Mouse (Mus musculus) effector memory CD4-positive, alpha-beta T cell, adult 7 months (primary cell): Measurements from ENCODE around the gene Psmc3ip. TPM values are rescaled to one million over a fixed set of nuclear protein-coding genes. Genes with fewer than 3 reads are reported as not detected.

ENCODE experiments used
- polyA plus RNA-seq: library from polyadenylated mRNA; unstranded; fragments of 100-300 nt; shearing (Covaris generic); gene quantifications from one replicate; pipeline ENCODE4 v1.2.1, GENCODE M21; 2017

Gene Psmc3ip
- polyA plus RNA-seq: 2.1 TPM

DNA sequence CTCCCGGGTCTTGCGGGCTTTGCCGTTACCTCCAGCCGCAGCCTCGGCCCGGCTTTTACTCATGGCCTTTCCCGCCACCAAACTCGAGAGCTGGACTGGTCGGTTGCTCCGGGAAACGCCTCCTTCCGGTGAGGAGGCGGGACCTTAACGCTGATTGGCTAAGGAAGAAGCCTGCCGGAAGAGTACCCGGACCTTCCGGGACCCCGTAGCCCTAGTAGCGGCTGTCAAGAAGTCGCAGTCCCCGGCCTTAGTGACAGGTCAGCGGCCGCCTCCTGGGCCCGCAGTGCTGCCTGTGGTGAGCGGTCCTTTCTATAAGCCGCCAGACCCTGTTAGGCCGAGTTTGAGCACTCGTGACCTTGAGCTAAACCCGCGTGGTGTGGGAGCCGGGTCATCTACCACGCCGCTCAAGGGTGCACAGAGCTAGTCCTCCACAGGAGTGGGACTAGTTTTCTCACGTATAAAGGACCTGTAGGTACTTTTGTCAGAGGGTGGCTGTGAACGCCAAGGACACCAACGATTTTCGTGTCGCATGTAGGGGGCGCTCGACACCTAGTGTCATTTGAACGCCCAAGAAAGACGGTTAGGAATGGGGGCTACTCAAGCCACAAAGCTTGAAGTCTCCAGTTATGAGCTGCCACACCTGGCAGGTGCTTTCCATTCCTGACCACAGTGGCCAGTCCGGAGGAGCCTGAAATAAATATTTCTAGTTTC lies at the start of gene Psmc3ip:
Psmc3ip (minus strand) TSS at position 123 of the 711 bp plus-strand sequence.

DNA sequence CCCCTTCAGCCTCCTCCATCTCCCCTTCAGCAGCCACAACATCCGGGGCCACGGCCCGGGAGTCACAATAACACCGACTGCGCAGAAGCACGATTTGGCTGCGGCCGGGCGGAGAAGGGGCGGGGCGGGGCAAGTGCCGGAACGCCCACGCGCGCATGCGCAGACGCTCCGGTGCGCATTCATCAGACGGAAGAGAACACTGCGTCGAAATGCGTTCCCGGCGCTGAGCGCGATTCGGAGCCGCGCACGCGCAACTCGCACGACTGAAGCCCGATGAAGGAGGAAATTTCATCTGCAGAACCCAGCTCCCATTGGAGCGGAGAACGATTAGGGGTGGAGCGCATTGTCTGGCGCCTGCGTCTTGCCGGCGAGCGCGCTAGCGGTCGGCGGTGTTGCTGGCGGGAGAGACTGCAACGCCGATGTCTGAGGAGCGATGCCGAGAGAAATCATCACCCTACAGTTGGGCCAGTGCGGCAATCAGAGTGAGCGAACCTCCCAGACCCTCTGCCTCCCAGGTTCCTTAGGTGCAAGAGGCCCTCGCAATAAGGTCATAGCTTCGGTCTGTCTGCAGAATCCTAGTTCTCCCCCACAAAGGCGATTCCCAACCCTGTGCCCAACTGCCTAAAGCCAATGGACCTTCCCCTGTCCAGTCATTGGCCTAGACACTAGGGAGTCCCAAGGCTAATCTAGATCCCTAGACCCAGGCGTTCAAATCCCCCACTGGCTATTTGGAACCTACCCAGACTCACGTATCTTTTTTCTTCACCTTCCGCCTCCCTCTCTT lies 24.7 kb upstream of the Psmc3ip start, which contains the start of the genes Retreg3 and Tubg1:
Retreg3 (minus strand) TSS at position 133 of the 784 bp plus-strand sequence.
Tubg1 (plus strand) TSS at position 178 of the 784 bp plus-strand sequence.

GRCm38 (mm10) chr11:101086756-101087681 lies 8.2 kb downstream of the Psmc3ip start, which contains the start of gene Mlx:
Gene Mlx (plus strand): TSS chr11:101087277.

DNA sequence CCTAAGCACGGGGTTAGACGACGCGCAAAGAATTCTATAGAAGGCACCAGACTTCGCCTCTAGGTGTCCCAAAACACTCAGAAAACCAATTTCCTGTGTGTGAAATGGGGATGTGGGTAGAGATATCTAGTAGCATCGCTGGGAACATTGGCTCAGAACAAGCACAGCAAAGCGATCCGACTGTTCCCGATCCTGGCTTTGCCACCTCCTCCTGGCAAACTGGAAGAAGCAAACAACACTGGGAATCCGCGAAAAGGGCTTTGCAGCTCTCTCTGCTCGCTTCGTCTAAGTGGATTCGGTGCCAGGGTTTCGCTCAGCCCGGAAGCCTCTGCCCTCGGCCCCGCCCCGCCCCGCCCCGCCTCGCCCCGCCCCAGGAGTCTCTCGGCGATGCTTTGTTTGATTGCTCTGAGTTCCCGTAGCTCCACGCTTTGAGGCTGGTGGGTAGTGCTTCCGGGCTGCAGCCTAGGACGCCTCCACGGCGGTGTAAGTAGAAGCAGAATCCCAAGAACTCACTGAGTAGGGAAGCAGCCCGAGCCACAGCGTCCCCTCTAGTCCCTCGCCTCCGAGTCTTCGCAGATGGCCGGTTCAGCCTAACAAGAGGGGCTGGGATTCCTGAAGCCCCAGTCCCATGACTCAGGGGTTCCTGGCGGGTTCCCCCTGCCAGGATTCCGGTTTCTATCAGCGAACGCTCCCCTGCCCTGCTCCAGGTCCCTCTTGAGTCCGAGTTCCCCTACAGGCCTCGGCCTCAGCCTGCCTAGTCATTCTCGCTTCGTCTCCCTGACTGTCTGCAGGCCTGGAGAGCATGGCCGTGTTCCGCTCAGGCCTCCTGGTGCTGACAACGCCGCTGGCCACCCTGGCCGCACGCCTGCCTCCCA lies 12.8 kb downstream of the Psmc3ip start, which contains the start of gene Coasy:
Coasy (plus strand) TSS at position 358 of the 875 bp plus-strand sequence.

DNA sequence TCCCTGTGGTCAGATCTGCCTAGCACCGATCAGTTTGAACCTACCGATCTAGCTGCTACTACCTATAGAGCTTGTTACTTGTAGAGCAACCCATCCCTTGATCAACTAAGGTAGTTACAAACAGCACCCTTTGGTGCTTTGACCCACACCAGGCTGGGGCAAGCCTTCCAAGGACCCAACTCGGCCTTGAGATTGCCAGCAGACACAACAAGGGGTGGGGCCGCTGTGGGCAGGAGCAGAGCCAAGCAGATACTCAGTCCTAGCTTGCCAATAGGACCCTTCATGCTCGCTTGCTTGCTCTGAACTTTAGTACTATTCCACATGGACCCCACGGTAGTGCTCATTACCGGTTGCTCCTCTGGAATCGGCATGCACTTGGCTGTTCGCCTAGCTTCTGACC lies 17.1 kb downstream of the Psmc3ip start, which contains the start of gene Hsd17b1:
Hsd17b1 (plus strand) TSS at position 291 of the 400 bp plus-strand sequence.

DNA sequence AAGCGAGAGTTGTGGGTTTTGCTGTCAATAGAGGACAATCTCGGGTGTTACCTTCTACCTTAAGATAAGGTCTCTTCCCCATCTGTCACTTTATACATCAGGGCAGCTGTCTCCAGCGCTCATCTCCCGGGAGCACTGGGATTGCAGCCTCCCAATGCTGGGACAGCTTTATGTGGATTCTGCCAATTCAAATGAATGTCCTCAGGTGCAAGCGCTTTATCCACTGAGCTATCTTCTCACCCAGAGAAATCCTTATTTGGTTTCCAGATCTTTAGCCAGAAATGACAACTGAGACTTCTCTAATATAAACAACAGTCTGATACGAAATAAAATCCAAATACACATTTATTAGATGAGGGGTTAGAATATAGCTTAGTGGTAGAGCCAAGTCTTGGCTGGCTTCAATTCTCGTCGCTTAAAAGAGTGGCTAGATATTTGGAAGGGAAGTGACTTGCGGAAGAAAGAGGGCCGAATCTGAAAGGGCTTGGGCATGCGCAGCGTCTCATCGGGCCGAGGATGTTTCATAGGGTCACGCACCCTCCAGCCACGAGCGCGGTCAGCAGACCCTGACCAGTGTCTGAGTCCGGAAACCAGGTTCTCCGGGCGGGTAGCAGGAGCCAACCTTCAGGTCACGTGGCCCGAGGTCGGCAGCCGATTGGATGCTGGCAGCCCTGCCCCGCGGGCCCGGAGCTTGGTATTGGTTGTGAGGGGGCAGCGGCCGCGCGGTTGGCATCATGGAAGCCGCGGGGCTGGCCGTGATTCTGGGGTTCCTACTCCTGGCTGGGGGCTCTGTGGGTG lies 25.6 kb downstream of the Psmc3ip start, which contains the start of gene Naglu:
Naglu (plus strand) TSS at position 622 of the 798 bp plus-strand sequence.

Other genes with a start within 250 kb of the Psmc3ip start
- 271 TPM for gene Stat5b, start 244.7 kb downstream of the Psmc3ip start, polyA plus RNA-seq
- 154 TPM for gene Stat5a, start 236.1 kb downstream of the Psmc3ip start, polyA plus RNA-seq
- 351 TPM for gene Stat3, start 155.9 kb downstream of the Psmc3ip start, polyA plus RNA-seq
- not detected for gene Cavin1, start 124.5 kb downstream of the Psmc3ip start, polyA plus RNA-seq
- gene Atp6v0a1, start 86.0 kb downstream of the Psmc3ip start, polyA plus RNA-seq: 1.1 TPM
- 6.4 TPM for gene Naglu, start 25.4 kb downstream of the Psmc3ip start, polyA plus RNA-seq
- 0.38 TPM for gene Hsd17b1, start 17.0 kb downstream of the Psmc3ip start, polyA plus RNA-seq
- 12.0 TPM for gene Coasy, start 12.9 kb downstream of the Psmc3ip start, polyA plus RNA-seq
- 46.3 TPM for gene Mlx, start 8.2 kb downstream of the Psmc3ip start, polyA plus RNA-seq
- gene Retreg3, start 24.5 kb upstream of the Psmc3ip start, polyA plus RNA-seq: 42.1 TPM
- 11.4 TPM for gene Tubg1, start 24.5 kb upstream of the Psmc3ip start, polyA plus RNA-seq
- gene Tubg2, start 60.5 kb upstream of the Psmc3ip start, polyA plus RNA-seq: 0.27 TPM
- 0.11 TPM for gene Cntnap1, start 75.1 kb upstream of the Psmc3ip start, polyA plus RNA-seq
- gene Plekhh3, start 75.9 kb upstream of the Psmc3ip start, polyA plus RNA-seq: not detected
- gene Ccr10, start 80.0 kb upstream of the Psmc3ip start, polyA plus RNA-seq: not detected
- 87.5 TPM for gene Ezh1, start 131.0 kb upstream of the Psmc3ip start, polyA plus RNA-seq
- gene Ramp2, start 150.6 kb upstream of the Psmc3ip start, polyA plus RNA-seq: 2.8 TPM
- 87.7 TPM for gene Vps25, start 158.3 kb upstream of the Psmc3ip start, polyA plus RNA-seq
- 0.30 TPM for gene Wnk4, start 165.1 kb upstream of the Psmc3ip start, polyA plus RNA-seq
- not detected for gene Cntd1, start 183.6 kb upstream of the Psmc3ip start, polyA plus RNA-seq
- gene Coa3, start 183.7 kb upstream of the Psmc3ip start, polyA plus RNA-seq: 48.4 TPM
- 206 TPM for gene Becn1, start 206.8 kb upstream of the Psmc3ip start, polyA plus RNA-seq
- gene Psme3, start 220.8 kb upstream of the Psmc3ip start, polyA plus RNA-seq: 167 TPM
- gene Aoc2, start 229.6 kb upstream of the Psmc3ip start, polyA plus RNA-seq: 3.3 TPM
- gene Aoc3, start 235.2 kb upstream of the Psmc3ip start, polyA plus RNA-seq: not detected